Mouse (Mus musculus): ENCODE measurements around the gene Kcng3.

Gene Kcng3

DNA sequence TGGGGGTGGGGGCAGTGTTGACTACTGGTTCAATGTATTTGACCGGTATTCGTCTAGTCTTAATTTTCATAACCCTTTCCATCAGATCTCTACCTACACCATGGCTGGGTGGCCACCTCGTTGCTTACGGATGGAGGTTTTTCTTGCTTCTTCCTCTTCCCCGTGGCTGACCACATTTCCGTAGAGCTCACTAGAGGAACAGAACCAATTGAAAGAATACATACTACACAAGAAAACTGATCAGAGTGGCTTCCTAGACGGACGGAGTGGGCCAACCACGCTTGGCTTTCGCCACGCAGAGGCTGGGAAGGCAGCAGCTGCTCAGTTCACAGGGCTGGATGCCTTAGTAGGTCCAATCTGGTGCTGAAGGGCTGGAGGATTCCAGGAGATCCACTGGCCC lies 75.9 kb downstream of the Kcng3 start:
- no peak for DNase-seq (ENCODE audit: low spot score in 2 of 2)

DNA sequence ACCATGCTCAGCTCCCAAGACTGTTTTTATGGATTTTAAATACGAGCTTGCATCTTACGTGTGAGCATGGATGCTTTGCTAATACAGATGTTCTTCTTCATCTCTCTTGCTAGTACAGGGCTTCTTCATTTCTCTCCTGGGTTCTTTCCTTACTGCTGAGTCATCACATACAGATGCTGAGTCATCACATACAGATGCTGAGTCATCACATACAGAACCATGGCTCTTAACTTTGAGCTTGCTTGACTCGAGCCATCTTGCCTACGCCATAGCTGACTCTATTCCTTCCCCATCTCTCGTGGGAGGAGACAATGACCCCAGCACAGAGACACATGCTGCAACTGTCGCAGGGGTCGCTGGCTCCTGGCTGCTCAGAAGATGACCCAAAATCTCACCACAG lies 76.7 kb downstream of the Kcng3 start:
- no peak for DNase-seq (ENCODE audit: low spot score in 2 of 2)

DNA sequence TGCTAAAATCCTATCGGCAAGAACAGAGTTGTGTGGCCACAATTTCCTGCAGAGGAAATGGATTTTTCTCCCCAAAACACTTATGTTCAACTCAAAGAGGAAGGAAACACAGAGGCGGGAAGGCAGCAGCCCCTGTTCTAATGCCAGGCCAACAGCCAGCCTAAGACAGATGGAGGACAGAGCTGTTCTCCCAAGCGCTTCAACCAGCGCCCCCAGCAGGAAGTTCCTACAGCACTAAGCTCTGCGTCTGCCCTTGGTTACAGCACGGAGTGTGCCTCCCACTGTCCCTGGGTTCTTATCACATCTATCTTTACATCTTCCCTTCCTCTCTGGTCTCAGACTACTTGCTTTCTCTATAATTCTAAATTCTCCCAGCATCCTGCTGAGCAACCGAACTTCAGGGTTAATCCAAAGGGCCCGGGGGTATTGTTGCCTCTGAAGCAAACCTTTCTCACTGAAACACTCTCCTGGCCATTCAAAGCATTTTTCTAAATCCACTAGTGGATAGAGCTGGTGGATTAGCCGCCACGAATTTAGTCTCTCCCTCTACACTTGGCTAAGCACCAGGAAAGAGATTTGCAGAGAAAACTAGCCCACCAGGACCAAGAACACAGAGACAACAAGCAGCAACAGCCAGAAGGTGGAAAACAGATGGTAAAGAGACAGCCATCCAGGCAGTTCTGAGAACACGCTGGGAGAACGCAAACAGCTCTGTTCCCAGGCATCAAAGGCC lies 83.0 kb downstream of the Kcng3 start:
- no peak for DNase-seq (ENCODE audit: low spot score in 2 of 2)

DNA sequence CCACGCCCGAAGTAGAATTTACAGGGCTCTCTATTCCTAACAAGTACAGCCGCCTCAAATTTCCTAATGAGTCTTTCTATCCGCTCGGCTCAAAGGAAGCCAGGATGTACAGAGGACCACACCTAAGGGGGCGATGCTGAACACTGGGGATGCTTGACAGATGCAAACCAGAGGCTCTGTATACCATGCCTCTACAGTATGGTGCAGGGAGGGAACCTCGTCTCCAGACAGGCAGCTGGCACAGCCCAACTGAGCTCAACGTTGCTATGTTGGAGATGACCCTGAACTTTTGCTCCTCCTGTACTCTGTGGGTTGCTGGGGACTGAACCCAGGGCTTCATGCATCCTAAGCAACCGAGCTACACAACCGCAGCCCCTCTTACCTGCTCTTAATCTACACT lies 84.5 kb downstream of the Kcng3 start:
- DNase-seq (ENCODE audit: low spot score in 2 of 2), result no peak

DNA sequence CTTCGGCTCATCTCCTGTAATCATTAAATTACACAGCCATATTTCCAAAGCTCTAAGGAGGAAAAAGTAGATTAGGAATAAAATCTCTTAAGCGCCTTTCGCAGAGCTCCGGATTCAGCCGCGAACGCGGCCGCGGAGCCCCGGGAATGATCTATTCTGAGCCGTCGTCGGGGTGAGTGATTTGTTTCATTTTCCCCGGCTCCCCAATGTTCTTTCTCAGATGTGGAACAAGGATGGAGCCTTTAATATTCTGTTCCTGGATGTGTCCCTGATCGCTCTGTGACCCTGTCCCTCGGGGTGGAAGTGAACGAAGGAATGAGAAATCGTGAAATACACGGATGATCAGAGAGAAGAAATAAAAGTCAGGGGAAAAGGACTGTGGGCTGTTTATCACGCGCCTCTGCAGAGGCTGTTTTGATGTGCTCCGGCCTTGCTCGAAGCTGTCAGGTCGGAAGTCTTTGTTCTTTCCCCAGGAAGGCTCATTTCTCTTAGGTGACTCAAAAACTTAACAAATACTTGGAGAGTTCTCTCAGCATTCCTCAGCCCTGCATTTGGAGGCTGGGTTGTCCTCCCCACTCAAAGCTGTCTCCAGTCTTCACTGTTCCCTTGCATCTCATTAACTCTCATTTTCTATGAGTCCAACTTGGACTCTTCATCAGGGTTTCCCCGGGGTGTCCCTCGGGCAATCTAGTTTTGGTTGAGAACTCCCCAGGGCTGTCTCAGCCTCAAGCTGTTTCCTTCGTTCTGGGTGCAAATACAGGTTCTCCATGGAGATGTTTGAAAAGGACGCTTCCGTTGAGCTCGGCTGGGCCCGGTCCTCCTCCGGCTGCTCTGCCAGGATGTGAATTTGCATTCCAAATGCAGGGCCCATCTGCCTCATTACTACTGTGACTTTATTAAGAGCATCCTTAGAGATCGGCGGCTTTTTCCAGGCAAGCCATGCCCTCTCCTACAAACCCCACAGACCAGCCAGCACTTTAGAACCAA lies 85.6 kb downstream of the Kcng3 start:
- DNase-seq (ENCODE audit: low spot score in 2 of 2), result no peak

DNA sequence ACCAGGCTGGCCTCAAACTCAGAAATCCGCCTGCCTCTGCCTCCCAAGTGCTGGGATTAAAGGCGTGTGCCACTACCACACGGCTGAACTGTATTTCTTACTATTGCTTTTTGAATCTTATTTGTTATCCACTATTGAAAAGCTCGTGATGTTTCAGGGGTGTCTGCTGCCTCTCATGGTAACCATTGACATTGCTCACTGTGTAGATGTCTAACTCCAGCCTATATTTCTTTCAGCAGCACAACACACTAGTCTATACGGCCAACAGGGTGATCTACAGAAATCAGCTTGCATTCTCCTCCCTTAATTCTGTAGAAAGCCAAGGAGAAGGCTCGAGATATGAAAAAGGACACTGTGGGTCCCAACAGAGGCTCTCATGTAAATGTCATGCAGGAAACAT lies 86.4 kb downstream of the Kcng3 start:
- DNase-seq (ENCODE audit: low spot score in 2 of 2), result no peak

DNA sequence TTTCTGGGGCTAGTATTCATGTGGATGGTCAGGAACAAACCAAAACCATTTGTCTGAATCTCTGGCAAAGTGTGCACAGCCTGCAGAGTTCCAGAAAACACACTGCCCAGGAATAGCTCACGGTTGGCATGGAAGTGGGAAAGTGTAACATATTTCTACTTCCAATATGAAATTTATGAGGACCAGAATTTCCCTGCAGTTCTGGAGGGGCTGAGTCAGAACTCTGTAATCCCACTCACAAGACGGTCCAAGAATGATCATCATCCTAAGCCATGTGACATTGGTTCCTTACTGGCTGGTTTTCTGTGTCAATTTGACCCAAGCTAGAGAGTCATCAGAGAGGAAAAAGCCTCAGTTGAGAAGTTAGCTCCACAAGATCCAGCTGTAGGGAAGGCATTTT lies 89.3 kb downstream of the Kcng3 start:
- no peak for DNase-seq (ENCODE audit: low spot score in 2 of 2)

DNA sequence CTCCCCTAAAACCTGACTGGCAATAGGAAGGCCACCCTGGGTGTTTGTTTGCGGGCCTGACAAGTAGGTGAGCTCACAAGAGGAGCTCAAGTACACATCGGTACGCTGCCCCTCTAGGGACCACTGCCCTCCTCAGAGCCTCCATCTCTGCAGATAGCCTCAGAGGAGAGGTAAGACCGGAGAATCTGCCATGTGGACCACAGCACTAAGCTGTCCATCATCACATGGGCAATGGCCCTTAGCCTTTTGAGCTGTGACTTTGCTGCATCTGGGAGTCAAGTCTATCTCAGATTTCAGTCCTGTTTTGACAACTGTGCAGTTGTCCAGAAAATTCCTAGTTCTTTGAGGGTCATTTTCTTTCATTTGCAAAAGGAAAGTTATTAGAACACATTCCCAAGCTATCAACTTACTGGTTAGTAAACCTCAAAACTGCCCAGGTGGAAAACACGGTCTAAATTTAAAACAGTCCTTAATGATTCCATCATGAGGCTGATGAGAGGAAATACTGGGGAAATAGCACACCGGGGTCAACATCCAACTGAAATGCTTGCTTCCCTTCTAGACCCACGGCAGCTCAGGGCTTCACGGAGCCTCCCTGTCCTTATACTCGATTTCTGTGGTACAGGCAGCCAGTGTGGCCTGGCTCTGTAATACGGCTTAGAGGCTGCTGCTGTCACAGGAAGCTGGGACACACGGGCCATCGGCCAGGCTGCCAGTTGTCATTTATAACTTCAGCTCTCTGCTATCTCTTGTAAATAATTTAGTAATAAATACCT lies 92.2 kb downstream of the Kcng3 start:
- DNase-seq (ENCODE audit: low spot score in 2 of 2), result no peak

DNA sequence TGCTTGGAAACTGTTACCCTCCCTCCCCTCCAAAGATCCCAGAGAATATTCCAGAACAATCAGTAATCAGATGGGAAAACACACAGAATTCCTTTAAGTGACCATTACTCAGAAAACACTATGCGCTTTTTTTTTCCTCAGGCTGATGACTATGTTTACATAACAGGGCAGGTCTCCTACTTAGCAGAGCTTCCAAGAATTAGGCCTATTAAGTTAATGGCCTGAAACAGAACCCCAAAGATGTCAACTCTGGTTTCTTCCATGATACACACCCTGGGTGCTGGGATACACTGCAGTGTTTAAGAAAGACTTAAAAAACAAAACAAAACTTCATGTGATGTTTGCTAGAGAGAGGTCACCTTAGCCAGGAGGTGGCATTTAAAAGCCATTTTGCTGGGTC lies 93.0 kb downstream of the Kcng3 start:
- no peak for DNase-seq (ENCODE audit: low spot score in 2 of 2)

DNA sequence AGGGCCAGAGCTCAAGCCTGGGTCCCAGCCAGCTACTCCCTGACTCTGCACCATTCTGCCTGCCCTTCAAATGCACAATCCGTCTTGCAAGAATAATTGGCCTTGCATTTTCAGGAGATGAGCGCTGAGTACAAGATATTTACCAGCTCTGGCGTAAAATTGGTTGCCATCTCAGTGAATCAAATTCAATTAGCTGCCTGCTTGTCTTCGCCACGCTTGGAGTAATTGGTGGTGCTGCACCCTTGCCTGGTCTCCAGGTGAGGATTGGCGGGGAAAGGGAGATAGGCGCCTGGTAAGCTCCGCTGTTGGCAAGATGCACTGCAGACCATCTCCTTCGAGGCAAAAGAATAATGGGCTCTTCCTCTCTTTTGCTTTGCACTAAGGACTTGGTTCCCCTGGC lies 93.6 kb downstream of the Kcng3 start:
- no peak for DNase-seq (ENCODE audit: low spot score in 2 of 2)
